Mouse (Mus musculus): ENCODE measurements around the gene 5830411N06Rik. TPM values are rescaled to one million over a fixed set of nuclear protein-coding genes. Genes with fewer than 3 reads are reported as not detected.

Gene 5830411N06Rik
- total and polyA plus RNA-seq, 3 experiments, result not detected

DNA sequence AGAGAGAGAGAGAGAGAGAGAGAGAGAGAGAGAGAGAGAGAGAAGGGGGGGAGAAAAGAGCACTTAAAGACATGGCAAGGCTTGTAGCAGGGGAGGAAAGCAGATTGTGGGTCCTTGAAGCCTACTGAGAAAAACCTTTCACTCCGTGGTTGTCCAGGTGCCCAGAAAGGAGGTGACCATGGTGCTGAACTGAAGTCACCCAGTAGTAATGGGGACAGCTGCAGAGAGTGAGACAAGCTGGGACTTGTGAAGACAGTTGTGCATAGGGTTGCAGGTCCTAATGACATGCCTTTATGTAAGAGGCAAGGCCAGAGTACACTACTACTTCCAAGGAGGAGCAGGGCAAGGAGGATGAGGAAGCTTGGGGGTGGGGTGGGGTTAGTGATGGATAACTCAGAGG, 27.8 kb upstream of the 5830411N06Rik start:
- Histone ChIP-seq H3K4me3 (replicated peaks in 1 of 3; ENCODE audit: low read depth in 2 of 3, low read length in 2 of 3, poor library complexity in 1 of 3) (no peak overlapping the region), H3K4me1 (ENCODE audit: control insufficient read depth in 1 of 2, insufficient read depth in 2 of 2) (no peaks in the 10 kb centered on the region), H3K4me2 (ENCODE audit: insufficient read depth, low read depth, poor library complexity, severe bottlenecking) (no peak overlapping the region), H3K79me2 (replicated peaks; ENCODE audit: control insufficient read depth, extremely low read depth, insufficient read depth, poor library complexity, severe bottlenecking) (no peaks in the 10 kb centered on the region), H3K9ac (ENCODE audit: insufficient read depth, low read depth) (no peak overlapping the region), H3K27me3 (replicated peaks) (peaks cover 88% of the 10 kb centered on the region), H3K9me3 (replicated peaks; ENCODE audit: low read length) (no peaks in the 10 kb centered on the region), H3K36me3 (replicated peaks in 1 of 2; ENCODE audit: control insufficient read depth in 1 of 2, insufficient read depth in 1 of 2, low read length in 1 of 2) (no peaks in the 10 kb centered on the region), H3K27ac (ENCODE audit: insufficient read depth, low read depth) (no peak overlapping the region)
- in situ Hi-C loops (cut with MboI; ENCODE audit: low pct_ligation_motif_present, low pct_unique_long_range_greater_than_20kb, low sequenced_read_pairs) (no loop called here), dilution Hi-C loops (cut with MboI; ENCODE audit: extremely low pct_ligation_motif_present, extremely low pct_unique_long_range_greater_than_20kb, low sequenced_read_pairs) (no loop called here)
- no peak for TF ChIP-seq EP300 (IDR thresholded peaks at IDR 0.05; ENCODE audit: low read length)
- no peak for TF ChIP-seq GABPA (IDR thresholded peaks at IDR 0.05; ENCODE audit: insufficient replicate concordance, low read depth, low read length)
- DNase-seq (ENCODE audit: extremely low read depth), result peak; percentile 2

- Histone ChIP-seq H3K9me3 (replicated peaks; ENCODE audit: low read length) (no peaks in the 10 kb centered on the region), H3K36me3 (replicated peaks in 1 of 2; ENCODE audit: control insufficient read depth in 1 of 2, insufficient read depth in 1 of 2, low read length in 1 of 2) (no peaks in the 10 kb centered on the region), H3K4me2 (ENCODE audit: insufficient read depth, low read depth, poor library complexity, severe bottlenecking) (no peak overlapping the region), H3K79me2 (replicated peaks; ENCODE audit: control insufficient read depth, extremely low read depth, insufficient read depth, poor library complexity, severe bottlenecking) (no peaks in the 10 kb centered on the region), H3K9ac (ENCODE audit: insufficient read depth, low read depth) (no peak overlapping the region), H3K4me3 (replicated peaks in 1 of 3; ENCODE audit: low read depth in 2 of 3, low read length in 2 of 3, poor library complexity in 1 of 3) (no peak overlapping the region), H3K27ac (ENCODE audit: insufficient read depth, low read depth) (no peak overlapping the region), H3K27me3 (replicated peaks) (peaks cover 87% of the 10 kb centered on the region), H3K4me1 (ENCODE audit: control insufficient read depth in 1 of 2, insufficient read depth in 2 of 2) (no peaks in the 10 kb centered on the region)
- dilution Hi-C loops (cut with MboI; ENCODE audit: extremely low pct_ligation_motif_present, extremely low pct_unique_long_range_greater_than_20kb, low sequenced_read_pairs) (no loop called here), in situ Hi-C loops (cut with MboI; ENCODE audit: low pct_ligation_motif_present, low pct_unique_long_range_greater_than_20kb, low sequenced_read_pairs) (no loop called here)
- no peak for DNase-seq (ENCODE audit: extremely low read depth)
- no peak for TF ChIP-seq USF1 (IDR thresholded peaks at IDR 0.05; ENCODE audit: low read depth, low read length)
- no peak for TF ChIP-seq POLR2AphosphoS2 (IDR thresholded peaks at IDR 0.05; ENCODE audit: low read depth, low read length)
- no peak for TF ChIP-seq CTCF (conservative IDR thresholded peaks at IDR 0.05 in 1 of 2, IDR thresholded peaks at IDR 0.05 in 1 of 2; ENCODE audit: low read depth in 2 of 2, low read length in 2 of 2)
- TF ChIP-seq MAFK (IDR thresholded peaks at IDR 0.05; ENCODE audit: insufficient replicate concordance, low read length), result no peak
- no peak for TF ChIP-seq EP300 (IDR thresholded peaks at IDR 0.05; ENCODE audit: low read length)
- TF ChIP-seq TBP (conservative IDR thresholded peaks at IDR 0.05; ENCODE audit: low read depth, low read length), result no peak
- no peak for TF ChIP-seq CHD2 (IDR thresholded peaks at IDR 0.05; ENCODE audit: low read length)
- TF ChIP-seq MAZ (IDR thresholded peaks at IDR 0.05; ENCODE audit: low read depth, low read length), result no peak
- TF ChIP-seq SMC3 (IDR thresholded peaks at IDR 0.05; ENCODE audit: low read depth, low read length), result no peak
- no peak for TF ChIP-seq BHLHE40 (IDR thresholded peaks at IDR 0.05; ENCODE audit: low read depth, low read length)
- no peak for TF ChIP-seq RAD21 (IDR thresholded peaks at IDR 0.05; ENCODE audit: low read depth, low read length)
- TF ChIP-seq ZC3H11A (IDR thresholded peaks at IDR 0.05; ENCODE audit: low read depth, low read length), result no peak
- no peak for TF ChIP-seq HCFC1 (IDR thresholded peaks at IDR 0.05; ENCODE audit: low read depth, low read length)
Observed at GRCm38 (mm10) chr7:140220375-140220774, 26.7 kb upstream of the 5830411N06Rik start.

DNA sequence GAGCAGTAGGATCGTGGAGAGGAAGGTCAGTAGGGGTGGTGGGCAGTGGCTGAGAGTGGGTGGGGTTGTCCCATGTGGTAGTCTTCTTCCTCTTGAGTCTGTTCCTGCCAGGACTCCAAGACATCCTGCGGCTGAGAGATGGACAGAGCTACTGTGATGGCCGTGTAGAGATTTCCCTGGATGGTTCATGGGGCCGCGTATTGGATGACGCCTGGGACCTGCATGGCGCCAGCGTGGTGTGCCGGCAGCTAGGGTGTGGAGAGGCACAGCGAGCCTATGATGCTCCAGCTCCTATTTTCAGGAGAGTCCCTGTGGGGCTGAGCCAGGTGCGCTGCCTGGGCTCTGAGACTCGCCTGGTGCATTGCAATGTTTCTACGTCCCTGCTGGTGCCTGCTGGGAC, 22.9 kb upstream of the 5830411N06Rik start:
- DNase-seq (ENCODE audit: extremely low read depth), result no peak
- Histone ChIP-seq H3K4me2 (ENCODE audit: insufficient read depth, low read depth, poor library complexity, severe bottlenecking) (no peak overlapping the region), H3K79me2 (replicated peaks; ENCODE audit: control insufficient read depth, extremely low read depth, insufficient read depth, poor library complexity, severe bottlenecking) (no peaks in the 10 kb centered on the region), H3K4me3 (replicated peaks in 1 of 3; ENCODE audit: low read depth in 2 of 3, low read length in 2 of 3, poor library complexity in 1 of 3) (no peak overlapping the region), H3K9me3 (replicated peaks; ENCODE audit: low read length) (no peaks in the 10 kb centered on the region), H3K36me3 (replicated peaks in 1 of 2; ENCODE audit: control insufficient read depth in 1 of 2, insufficient read depth in 1 of 2, low read length in 1 of 2) (no peaks in the 10 kb centered on the region), H3K4me1 (ENCODE audit: control insufficient read depth in 1 of 2, insufficient read depth in 2 of 2) (no peaks in the 10 kb centered on the region), H3K27ac (ENCODE audit: insufficient read depth, low read depth) (no peak overlapping the region), H3K9ac (ENCODE audit: insufficient read depth, low read depth) (no peak overlapping the region), H3K27me3 (replicated peaks) (peaks cover 82% of the 10 kb centered on the region)
- TF ChIP-seq ZNF384 (IDR thresholded peaks at IDR 0.05; ENCODE audit: low read depth, low read length) (no peak), POLR2A (IDR thresholded peaks at IDR 0.05; ENCODE audit: low read depth, low read length) (no peak), GABPA (IDR thresholded peaks at IDR 0.05; ENCODE audit: insufficient replicate concordance, low read depth, low read length) (no peak), POLR2AphosphoS2 (IDR thresholded peaks at IDR 0.05; ENCODE audit: low read depth, low read length) (no peak), JUN (IDR thresholded peaks at IDR 0.05; ENCODE audit: insufficient read depth, low read depth, low read length) (no peak), RAD21 (IDR thresholded peaks at IDR 0.05; ENCODE audit: low read depth, low read length) (no peak), SMC3 (IDR thresholded peaks at IDR 0.05; ENCODE audit: low read depth, low read length) (no peak), MYC (IDR thresholded peaks at IDR 0.05; ENCODE audit: low read depth, low read length) (no peak), ELF1 (IDR thresholded peaks at IDR 0.05; ENCODE audit: low read depth, low read length) (no peak), HCFC1 (IDR thresholded peaks at IDR 0.05; ENCODE audit: low read depth, low read length) (no peak), ZMIZ1 (IDR thresholded peaks at IDR 0.05; ENCODE audit: low read depth, low read length) (no peak), TBP (conservative IDR thresholded peaks at IDR 0.05; ENCODE audit: low read depth, low read length) (no peak), RCOR1 (conservative IDR thresholded peaks at IDR 0.05; ENCODE audit: low read depth, low read length) (no peak), IRF4 (IDR thresholded peaks at IDR 0.05; ENCODE audit: low read depth, low read length) (no peak)
- in situ Hi-C loops (cut with MboI; ENCODE audit: low pct_ligation_motif_present, low pct_unique_long_range_greater_than_20kb, low sequenced_read_pairs), result no loop called here
- dilution Hi-C loops (cut with MboI; ENCODE audit: extremely low pct_ligation_motif_present, extremely low pct_unique_long_range_greater_than_20kb, low sequenced_read_pairs), result no loop called here
